Mouse (Mus musculus) ES-E14 (cell line): ENCODE results near the gene Lmo2. TPM values are rescaled to one million over a fixed set of nuclear protein-coding genes. Genes with fewer than 3 reads are reported as not detected.

Experiments used
- DNase-seq: peaks from one replicate; pipeline ENCODE4 v3.0.0-alpha.2; 2013; ENCODE audit warnings: low read depth, low spot score
- H3K27ac ChIP-seq: 2 replicates; pipeline ENCODE4 v1.5.1; 2012; ENCODE audit warnings: low read depth, mild to moderate bottlenecking, low read length, moderate library complexity, mixed read lengths; ENCODE audit not compliant: poor library complexity, insufficient read depth, severe bottlenecking
- H3K36me3 ChIP-seq: 2 replicates; pipeline ENCODE4 v1.6.1; 2012; ENCODE audit warnings: mild to moderate bottlenecking, low read length, moderate library complexity, mixed read lengths; ENCODE audit not compliant: control insufficient read depth, poor library complexity, insufficient read depth, severe bottlenecking
- H3K4me1 ChIP-seq, 2 experiments: fragments of 150-350 bp in 1 of 2; sonication (generic) in 1 of 2; 2 replicates each; pipeline ENCODE4 v1.6.1; 2012; ENCODE audit warnings: low read length in 2 of 2, mild to moderate bottlenecking in 1 of 2, mixed read lengths in 1 of 2; ENCODE audit not compliant: control insufficient read depth in 2 of 2, insufficient read depth in 2 of 2, poor library complexity in 1 of 2
- H3K4me3 ChIP-seq, 2 experiments: fragments of 150-350 bp in 1 of 2; sonication (generic) in 1 of 2; 2 replicates each; pipeline ENCODE4 v1.5.1; 2012; ENCODE audit warnings: low read length in 2 of 2, low read depth in 1 of 2, mild to moderate bottlenecking in 1 of 2, mixed read lengths in 1 of 2; ENCODE audit not compliant: insufficient read depth in 1 of 2, poor library complexity in 1 of 2, severe bottlenecking in 1 of 2
- H3K9ac ChIP-seq: 2 replicates; pipeline ENCODE4 v1.6.1; 2012; ENCODE audit warnings: low read depth, mild to moderate bottlenecking, low read length, mixed read lengths; ENCODE audit not compliant: poor library complexity, insufficient read depth, severe bottlenecking
- H3K9me3 ChIP-seq: fragments of 150-350 bp; sonication (generic); 2 replicates; pipeline ENCODE4 v1.6.1; 2012; ENCODE audit warnings: low read depth, mild to moderate bottlenecking, low read length; ENCODE audit not compliant: control insufficient read depth, insufficient read depth
- CHD2 ChIP-seq: IDR thresholded peaks from 2 replicates; pipeline ENCODE4 v1.6.1; 2014; ENCODE audit warnings: mild to moderate bottlenecking, low read depth, low read length, inconsistent platforms
- HCFC1 ChIP-seq: IDR thresholded peaks from 2 replicates; pipeline ENCODE4 v1.6.1; 2012; ENCODE audit warnings: low read length, inconsistent platforms, borderline replicate concordance; ENCODE audit not compliant: insufficient read depth
- MAFK ChIP-seq: IDR thresholded peaks from 2 replicates; pipeline ENCODE4 v1.6.1; 2014; ENCODE audit warnings: mild to moderate bottlenecking, low read depth, low read length, inconsistent platforms; ENCODE audit not compliant: insufficient read depth
- ZC3H11A ChIP-seq: IDR thresholded peaks from 2 replicates; pipeline ENCODE4 v1.6.1; 2012; ENCODE audit warnings: low read depth, mild to moderate bottlenecking, inconsistent platforms, low read length, borderline replicate concordance
- ZNF384 ChIP-seq: IDR thresholded peaks from 2 replicates; pipeline ENCODE4 v1.6.1; 2012; ENCODE audit warnings: low read depth, low read length, inconsistent platforms
- in situ Hi-C, 2 experiments: fragments of 600-800 bp; cut with MboI; formaldehyde crosslinking; loops; one replicate each; pipeline ENCODE4 v1.15.1; 2025; ENCODE audit warnings: low sequenced_read_pairs in 2 of 2, inconsistent platforms in 1 of 2; ENCODE audit not compliant: unreplicated experiment in 2 of 2
- total RNA-seq: library from RNA; depleted of rRNA; stranded (reverse); fragments of 300-350 nt; gene quantifications from 2 replicates; pipeline ENCODE4 v1.2.3, GENCODE M21; 2012

The Lmo2 gene
- total RNA-seq, 1 experiment: 0.76 TPM

GRCm38 (mm10) chr2:104023096-104023495 lies 65.3 kb downstream of the Lmo2 start:
- no peaks in the 10 kb centered on the region for H3K9me3 ChIP-seq
- H3K36me3 ChIP-seq: no peaks in the 10 kb centered on the region
- no peak overlapping the region for H3K27ac ChIP-seq
- TF ChIP-seq ZNF384: no peak
- in situ Hi-C loops: no loop called here
- H3K9ac ChIP-seq: no peak overlapping the region
- peaks cover 0 to 2% of the 10 kb centered on the region in 2 experiments; a peak in 1 of 4 replicates for H3K4me1 ChIP-seq
- no peak for DNase-seq
- no peak overlapping the region for H3K4me3 ChIP-seq

- no peak overlapping the region for H3K9ac ChIP-seq
- H3K4me1 ChIP-seq: peaks cover 0 to 2% of the 10 kb centered on the region in 2 experiments; a peak in 1 of 4 replicates
- no peak for DNase-seq
- H3K4me3 ChIP-seq: no peak overlapping the region
- no peaks in the 10 kb centered on the region for H3K9me3 ChIP-seq
- no peaks in the 10 kb centered on the region for H3K36me3 ChIP-seq
- H3K27ac ChIP-seq: no peak overlapping the region
- in situ Hi-C loops: no loop called here
- TF ChIP-seq ZNF384: no peak
- TF ChIP-seq HCFC1: no peak
- TF ChIP-seq CHD2: no peak
- TF ChIP-seq MAFK: no peak
- no peak for TF ChIP-seq ZC3H11A
These were observed 66.9 kb downstream of the Lmo2 start for GRCm38 (mm10) chr2:104024656-104025055.

- no peaks in the 10 kb centered on the region for H3K36me3 ChIP-seq
- DNase-seq: no peak
- peaks cover 0 to 2% of the 10 kb centered on the region in 2 experiments; a peak in 1 of 4 replicates for H3K4me1 ChIP-seq
- no peak within 1 kb of the TSS for H3K27ac ChIP-seq
- H3K9ac ChIP-seq: peak within 1 kb of the TSS; percentile 90
- no peak for TF ChIP-seq ZNF384
- TF ChIP-seq HCFC1: no peak
- no peak for TF ChIP-seq MAFK
- TF ChIP-seq ZC3H11A: no peak
- no peak for TF ChIP-seq CHD2
- in situ Hi-C loops: no loop called here
- H3K9me3 ChIP-seq: no peaks in the 10 kb centered on the region
- peak within 1 kb of the TSS; percentile 86 to 96 for H3K4me3 ChIP-seq
These were observed 69.8 kb downstream of the Lmo2 start, which contains the start of gene Fbxo3 for GRCm38 (mm10) chr2:104027458-104028138. TSS of gene Fbxo3 (plus strand) at chr2:104027721.

GRCm38 (mm10) chr2:104028139-104028723 lies 70.4 kb downstream of the Lmo2 start, which contains the start of gene 4931422A03Rik:
TSS of gene 4931422A03Rik (minus strand) at chr2:104028361.
- Histone ChIP-seq H3K27ac (no peak within 1 kb of the TSS), H3K4me3 (peak within 1 kb of the TSS; percentile 86 to 96), H3K4me1 (peaks cover 0 to 2% of the 10 kb centered on the region in 2 experiments; a peak in 1 of 4 replicates), H3K9ac (peak within 1 kb of the TSS; percentile 90), H3K36me3 (no peaks in the 10 kb centered on the region), H3K9me3 (no peaks in the 10 kb centered on the region)
- DNase-seq: no peak
- in situ Hi-C loops: no loop called here
- TF ChIP-seq ZC3H11A: no peak

GRCm38 (mm10) chr2:104029074-104029473 lies 71.3 kb downstream of the Lmo2 start:
- no peak overlapping the region for H3K9ac ChIP-seq
- peaks cover 0 to 2% of the 10 kb centered on the region in 2 experiments; a peak in 1 of 4 replicates for H3K4me1 ChIP-seq
- no peak overlapping the region for H3K4me3 ChIP-seq
- DNase-seq: no peak
- no peaks in the 10 kb centered on the region for H3K9me3 ChIP-seq
- TF ChIP-seq ZC3H11A (no peak), HCFC1 (no peak), ZNF384 (no peak), MAFK (no peak), CHD2 (no peak)
- H3K27ac ChIP-seq: no peak overlapping the region
- in situ Hi-C loops: no loop called here
- peaks cover under 1% of the 10 kb centered on the region; the same call in 1 of the 2 replicates for H3K36me3 ChIP-seq
